Mouse (Mus musculus) retina, embryonic 14.5 days (tissue): ENCODE measurements around the gene Catsperg2.
"Not testable (repeated sequence)": the region's sequence is repeated elsewhere in the genome, so short reads cannot be mapped to it uniquely, and the experiment has no call there.

ENCODE experiments used
- DNase-seq: peaks from one replicate; pipeline ENCODE4 v3.0.0-alpha.2; 2015; ENCODE audit warnings: low spot score

Gene Catsperg2

GRCm38 (mm10) chr7:29726860-29727259 lies at the start of gene Catsperg2:
Gene Catsperg2, minus strand, starts transcription at chr7:29727032.
- DNase-seq, result not testable (repeated sequence)

- DNase-seq, result no peak
Measured at GRCm38 (mm10) chr7:29776568-29776967, 49.7 kb upstream of the Catsperg2 start.

DNA sequence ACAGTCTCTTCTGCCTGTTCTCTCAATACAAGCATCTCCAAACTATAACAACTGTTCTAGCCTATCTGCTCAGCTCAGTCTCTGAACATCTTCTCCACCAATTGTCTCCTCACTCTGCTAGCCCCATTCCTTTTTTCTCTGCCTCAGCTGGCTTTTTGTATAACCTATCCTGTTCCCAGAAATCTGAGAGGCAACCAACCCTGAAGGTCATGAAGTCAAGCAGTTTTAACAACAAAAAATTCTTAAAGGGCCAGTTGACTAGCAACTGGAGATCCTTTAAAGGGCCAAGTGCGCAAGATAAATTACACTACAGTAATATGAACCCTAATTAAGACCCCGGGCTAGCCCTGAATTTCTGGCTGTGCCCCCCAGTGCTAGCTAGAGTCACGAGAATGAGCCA lies 47.5 kb upstream of the Catsperg2 start:
- DNase-seq, result no peak

DNA sequence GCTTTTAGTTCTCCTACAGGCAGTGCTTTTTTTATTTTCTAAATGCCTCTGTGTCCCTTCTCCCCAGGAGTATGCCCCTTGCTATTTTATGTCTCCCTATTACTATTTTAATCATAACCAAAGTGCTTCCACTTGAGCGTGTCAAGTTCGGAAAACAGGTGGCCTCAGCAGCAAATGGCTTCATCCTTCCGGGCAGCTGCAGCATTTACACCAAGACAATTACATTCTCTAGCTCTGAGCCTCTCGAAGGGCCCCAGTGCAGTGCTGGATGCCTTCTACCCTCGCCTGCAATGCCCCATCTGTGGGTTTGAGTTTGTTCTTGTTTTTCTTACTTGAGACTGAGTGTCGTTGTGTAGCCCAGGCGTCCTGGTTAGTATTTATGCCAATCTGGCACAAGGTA lies 46.7 kb upstream of the Catsperg2 start:
- no peak for DNase-seq

GRCm38 (mm10) chr7:29768980-29769379 lies 42.1 kb upstream of the Catsperg2 start:
- no peak for DNase-seq

GRCm38 (mm10) chr7:29768090-29768900 lies 41.5 kb upstream of the Catsperg2 start, which contains the start of gene Zfp84:
Gene Zfp84, plus strand, starts transcription at chr7:29768552.
- peak; percentile 95 for DNase-seq

- peak; percentile 87 for DNase-seq
Measured at GRCm38 (mm10) chr7:29767058-29767686, 40.3 kb upstream of the Catsperg2 start.

- DNase-seq, result no peak
Measured at GRCm38 (mm10) chr7:29764702-29765101, 37.9 kb upstream of the Catsperg2 start.

- no peak for DNase-seq
Measured at GRCm38 (mm10) chr7:29760476-29760875, 33.6 kb upstream of the Catsperg2 start.

DNA sequence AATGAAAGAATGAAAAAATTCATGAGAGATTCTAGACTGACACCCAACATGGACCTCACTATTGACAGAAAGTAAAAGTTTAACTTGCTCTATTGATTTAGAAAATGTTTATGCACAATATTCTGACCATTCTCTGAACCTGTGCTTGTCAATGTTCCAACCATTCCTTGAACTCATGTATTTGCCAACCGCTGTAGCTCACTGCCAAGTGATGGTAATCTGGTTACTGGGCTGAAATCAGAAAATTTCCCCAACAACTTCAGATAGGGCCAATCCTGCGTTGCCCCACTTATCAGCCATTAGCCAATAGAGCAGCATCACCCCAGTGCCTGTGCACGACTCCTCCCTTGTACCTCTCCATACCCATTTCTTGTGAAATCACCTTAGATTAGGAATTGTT lies 15.4 kb upstream of the Catsperg2 start:
- no peak for DNase-seq

- DNase-seq, result peak; percentile 11
Measured at GRCm38 (mm10) chr7:29728055-29728454, 1.2 kb upstream of the Catsperg2 start.

DNA sequence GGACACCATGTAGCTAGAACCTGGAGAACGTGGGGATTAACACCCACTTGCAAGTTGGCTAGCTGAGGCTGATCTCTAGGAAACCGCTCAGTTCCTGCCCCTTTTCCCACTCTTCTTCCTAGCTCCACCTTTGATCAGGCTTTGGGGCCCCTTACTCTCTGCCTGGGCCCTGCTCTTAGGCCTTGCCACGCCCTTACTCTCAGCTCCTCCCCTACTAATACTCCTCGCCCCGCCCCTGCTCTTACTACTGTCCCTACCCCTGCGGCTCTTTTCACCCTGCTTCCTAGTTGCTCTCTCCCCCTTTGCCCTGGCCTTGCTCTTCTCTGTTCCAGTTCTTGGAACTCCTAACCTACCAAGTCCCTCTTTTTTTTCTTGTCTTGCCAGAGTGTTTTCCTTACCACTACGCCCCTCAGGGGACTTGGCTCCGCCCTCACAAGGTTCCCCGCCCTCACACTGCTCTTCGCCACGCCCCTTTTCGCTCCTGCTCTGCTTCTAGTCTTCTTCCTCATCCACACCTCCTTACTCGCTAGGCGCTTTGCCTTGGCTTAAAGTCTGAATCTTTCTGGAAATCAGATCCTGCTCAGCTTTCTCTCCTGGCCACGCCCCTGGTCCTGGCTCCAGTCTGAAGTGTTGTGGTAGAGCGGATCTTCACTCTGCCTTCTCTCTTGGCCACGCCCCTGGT lies 1.2 kb downstream of the Catsperg2 start:
- peak; percentile 42 for DNase-seq

DNA sequence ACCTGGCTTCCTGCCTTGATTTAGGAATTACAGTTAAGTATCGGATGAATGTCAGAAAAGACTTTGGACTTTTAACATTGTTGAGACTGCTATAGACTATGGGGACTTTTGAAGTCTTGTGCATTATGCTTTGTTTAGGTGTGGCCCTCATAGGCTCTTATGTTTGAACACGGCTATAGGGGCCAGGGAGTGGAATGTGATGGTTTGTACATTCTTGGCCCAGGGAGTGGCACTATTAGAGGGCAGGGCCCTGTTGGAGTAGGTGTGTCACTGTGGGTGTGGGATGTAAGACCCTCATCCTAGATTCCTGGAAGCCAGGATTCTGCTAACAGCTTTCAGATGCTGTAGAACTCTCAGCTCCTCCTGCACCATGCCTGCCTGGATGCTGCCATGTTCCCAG lies 17.9 kb downstream of the Catsperg2 start:
- DNase-seq, result not testable (repeated sequence)

- DNase-seq, result not testable (repeated sequence)
Measured at GRCm38 (mm10) chr7:29695231-29695630, 31.6 kb downstream of the Catsperg2 start.

DNA sequence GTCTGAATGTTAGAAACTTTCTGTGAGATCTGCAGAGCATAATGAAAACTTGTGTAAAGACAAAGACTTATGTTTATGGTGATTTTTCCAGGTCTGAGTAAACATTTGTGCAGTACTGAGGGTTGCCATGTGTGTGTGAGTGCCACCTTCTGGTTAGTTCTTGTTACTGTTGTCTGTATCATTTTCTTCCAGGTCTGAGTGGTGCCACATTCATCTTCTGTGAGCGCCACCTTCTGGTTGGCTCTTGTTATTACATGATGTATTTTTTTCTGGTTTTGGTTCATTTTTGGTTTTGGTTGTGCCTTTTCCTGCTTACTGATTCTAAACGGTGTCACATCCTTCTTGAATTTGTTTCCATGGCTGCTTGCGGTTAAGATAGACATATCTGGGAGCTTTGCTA lies 45.0 kb downstream of the Catsperg2 start:
- peak; percentile 34 for DNase-seq
